Mouse (Mus musculus) spleen, adult 2 months (tissue): ENCODE results near the gene Caln1.

Source experiments
- CTCF ChIP-seq: fragments of 200-500 bp; IDR thresholded peaks from 2 replicates; pipeline ENCODE4 v1.5.1; 2011; ENCODE audit warnings: mild to moderate bottlenecking, inconsistent platforms; ENCODE audit not compliant: insufficient read depth, insufficient read length, insufficient replicate concordance; ENCODE audit errors: extremely low read depth
- POLR2A ChIP-seq: fragments of 200-500 bp; IDR thresholded peaks from 2 replicates; pipeline ENCODE4 v1.6.1; 2011; ENCODE audit warnings: low read depth, low read length, inconsistent platforms

- TF ChIP-seq POLR2A (no peak), CTCF (no peak)
These were observed 272.6 kb downstream of the Caln1 start for GRCm38 (mm10) chr5:130641881-130642280.
